Mouse (Mus musculus) cerebellum, adult 2 months (tissue): ENCODE results near the gene Rbp4. TPM values are rescaled to one million over a fixed set of nuclear protein-coding genes. Genes with fewer than 3 reads are reported as not detected.

Experiments
- DNase-seq, 2 experiments: peaks; one replicate each; pipeline ENCODE4 v3.0.0; 2021
- H3K27ac ChIP-seq: fragments of 200-500 bp; 2 replicates; pipeline ENCODE4 v1.5.1; 2012; ENCODE audit warnings: low read length, control low read depth, inconsistent platforms; ENCODE audit not compliant: insufficient read depth
- H3K27me3 ChIP-seq: fragments of 200-500 bp; 2 replicates; pipeline ENCODE4 v1.6.1; 2012; ENCODE audit warnings: inconsistent platforms, mild to moderate bottlenecking, low read length, moderate library complexity; ENCODE audit not compliant: control insufficient read depth, insufficient read depth
- H3K4me1 ChIP-seq: fragments of 200-500 bp; 2 replicates; pipeline ENCODE4 v1.6.1; 2011; ENCODE audit warnings: low read length; ENCODE audit not compliant: control insufficient read depth, insufficient read depth
- H3K4me3 ChIP-seq: fragments of 200-500 bp; replicated peaks from 2 replicates; pipeline ENCODE3; 2011; ENCODE audit warnings: mild to moderate bottlenecking, low read depth, low read length, control low read depth; ENCODE audit not compliant: insufficient read depth
- CTCF ChIP-seq: fragments of 200-500 bp; IDR thresholded peaks from 2 replicates; pipeline ENCODE4 v1.5.1; 2011; ENCODE audit warnings: low read depth, mild to moderate bottlenecking, control low read depth, low read length, moderate library complexity, borderline replicate concordance; ENCODE audit not compliant: insufficient read depth
- POLR2A ChIP-seq: fragments of 200-500 bp; IDR thresholded peaks from 2 replicates; pipeline ENCODE4 v1.6.1; 2011; ENCODE audit warnings: low read length, control low read depth, borderline replicate concordance; ENCODE audit not compliant: insufficient read depth
- WGBS: fragments of 180-500 bp; shearing (Covaris S2); methylation state at CpG from one replicate; pipeline ENCODE4 v1.1.7; 2018; 5-methylcytosine and 5-hydroxymethylcytosine counted together
- polyA plus RNA-seq: library from polyadenylated mRNA; depleted of rRNA; stranded (reverse); fragments of >200 nt; gene quantifications from 2 replicates; pipeline ENCODE4 v1.2.3, GENCODE M21; 2012; rRNA removed

The Rbp4 gene
- 7.9 and 10.9 TPM in 2 replicates for polyA plus RNA-seq

GRCm38 (mm10) chr19:38125219-38125610 is at the start of gene Rbp4:
Gene Rbp4, minus strand, starts transcription at chr19:38125281.
- DNase-seq = no peak
- no peaks in the 10 kb centered on the region; the same call in 1 of the 2 replicates for H3K4me1 ChIP-seq
- H3K27ac ChIP-seq = no peak within 1 kb of the TSS
- H3K27me3 ChIP-seq = peaks cover 3% of the 10 kb centered on the region; the same call in 1 of the 2 replicates
- TF ChIP-seq CTCF = no peak
- no peak for TF ChIP-seq POLR2A
- no peak within 1 kb of the TSS for H3K4me3 ChIP-seq
- 76% methylated on average over 6 of the region's 6 CpGs for WGBS

DNA sequence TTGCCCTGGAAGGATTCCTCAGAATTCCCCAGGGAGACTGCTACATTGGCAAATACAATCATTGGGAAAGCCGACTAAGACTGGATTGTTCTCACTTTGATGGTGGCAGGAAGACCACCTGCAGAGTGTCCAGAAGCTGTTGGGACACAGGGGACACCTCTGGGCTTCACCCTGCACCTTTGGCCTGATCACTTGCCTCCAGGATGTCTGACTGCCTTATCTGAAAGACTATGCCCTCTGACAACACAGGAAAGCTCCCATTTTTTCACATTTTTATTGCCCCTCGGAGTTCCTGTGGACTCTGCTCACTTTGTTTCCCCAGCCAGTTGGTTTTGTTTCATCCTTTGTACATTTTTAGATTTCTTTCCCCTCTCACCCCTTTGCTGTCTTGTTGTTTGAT is 39.6 kb upstream of the Rbp4 start:
- no peaks in the 10 kb centered on the region for H3K27me3 ChIP-seq
- H3K4me1 ChIP-seq = no peaks in the 10 kb centered on the region
- no peak for DNase-seq
- H3K4me3 ChIP-seq = no peak overlapping the region
- TF ChIP-seq CTCF (no peak), POLR2A (no peak)
- WGBS = 33% methylated on average over 2 of the region's 2 CpGs
- H3K27ac ChIP-seq = no peak overlapping the region

DNA sequence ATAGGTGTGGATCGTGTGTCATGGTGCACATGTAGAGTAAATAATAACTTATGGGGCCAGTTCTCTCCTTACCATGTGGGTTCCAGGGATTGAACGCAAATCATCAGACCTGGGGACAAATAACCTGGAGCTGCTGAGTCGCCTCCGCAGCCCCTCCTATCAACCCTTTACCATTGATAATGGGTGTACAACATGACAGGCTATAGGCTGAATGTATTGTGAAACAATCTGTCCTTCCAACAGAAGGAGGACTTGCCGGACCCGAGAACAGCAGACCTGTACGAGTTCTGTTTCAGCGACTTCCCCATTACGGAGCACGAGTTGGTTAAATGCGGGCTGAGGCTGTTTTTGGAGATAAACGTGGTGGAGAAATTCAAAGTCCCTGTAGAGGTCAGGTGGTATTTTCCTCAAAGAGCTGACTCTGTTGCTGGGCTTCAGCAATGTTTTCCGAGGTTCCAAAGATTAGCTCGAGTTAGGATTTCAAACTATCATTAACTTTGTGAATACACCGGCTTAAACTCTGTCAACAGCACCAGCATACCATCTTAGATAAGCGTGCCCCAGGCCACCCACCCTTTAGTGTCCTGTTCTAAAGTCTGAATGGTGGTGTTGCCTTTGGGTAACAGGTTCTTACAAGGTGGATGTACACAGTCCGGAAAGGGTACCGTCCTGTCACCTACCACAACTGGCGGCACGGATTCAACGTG is 36.7 kb upstream of the Rbp4 start:
- no peaks in the 10 kb centered on the region for H3K4me1 ChIP-seq
- WGBS = 95% methylated on average over 21 of the region's 21 CpGs
- TF ChIP-seq CTCF (no peak), POLR2A (no peak)
- no peak overlapping the region for H3K27ac ChIP-seq
- DNase-seq = no peak
- no peak overlapping the region for H3K4me3 ChIP-seq
- no peaks in the 10 kb centered on the region for H3K27me3 ChIP-seq

GRCm38 (mm10) chr19:38156243-38156642 is 31.2 kb upstream of the Rbp4 start:
- Histone ChIP-seq H3K27ac (no peak overlapping the region), H3K27me3 (no peaks in the 10 kb centered on the region), H3K4me3 (no peak overlapping the region), H3K4me1 (no peaks in the 10 kb centered on the region)
- no peak for DNase-seq
- TF ChIP-seq POLR2A = no peak
- no peak for TF ChIP-seq CTCF
- WGBS = 98% methylated on average over 1 of the region's 1 CpGs

- H3K4me1 ChIP-seq = no peaks in the 10 kb centered on the region
- WGBS = 68% methylated on average over 4 of the region's 4 CpGs
- H3K27me3 ChIP-seq = no peaks in the 10 kb centered on the region
- H3K27ac ChIP-seq = no peak overlapping the region
- no peak for TF ChIP-seq POLR2A
- no peak for TF ChIP-seq CTCF
- DNase-seq = no peak
- no peak overlapping the region for H3K4me3 ChIP-seq
Observed at GRCm38 (mm10) chr19:38143540-38144271, 18.6 kb upstream of the Rbp4 start.

GRCm38 (mm10) chr19:38134806-38135205 is 9.7 kb upstream of the Rbp4 start:
- 87% methylated on average over 6 of the region's 6 CpGs for WGBS
- H3K27ac ChIP-seq = no peak overlapping the region
- H3K4me1 ChIP-seq = no peaks in the 10 kb centered on the region
- H3K27me3 ChIP-seq = no peaks in the 10 kb centered on the region
- DNase-seq = no peak
- H3K4me3 ChIP-seq = no peak overlapping the region
- TF ChIP-seq CTCF (no peak), POLR2A (no peak)

GRCm38 (mm10) chr19:38133986-38134385 is 8.9 kb upstream of the Rbp4 start:
- TF ChIP-seq POLR2A = no peak
- TF ChIP-seq CTCF = no peak
- H3K27me3 ChIP-seq = no peaks in the 10 kb centered on the region
- H3K4me1 ChIP-seq = no peaks in the 10 kb centered on the region
- H3K27ac ChIP-seq = no peak overlapping the region
- WGBS = 85% methylated on average over 11 of the region's 11 CpGs
- DNase-seq = no peak
- no peak overlapping the region for H3K4me3 ChIP-seq

GRCm38 (mm10) chr19:38132481-38132880 is 7.4 kb upstream of the Rbp4 start, which contains the start of gene Pde6c:
Gene Pde6c, plus strand, starts transcription at chr19:38132781.
- Histone ChIP-seq H3K27ac (no peak within 1 kb of the TSS), H3K4me3 (no peak within 1 kb of the TSS), H3K4me1 (no peaks in the 10 kb centered on the region), H3K27me3 (no peaks in the 10 kb centered on the region)
- no peak for DNase-seq
- 79% methylated on average over 6 of the region's 6 CpGs for WGBS
- TF ChIP-seq CTCF (no peak), POLR2A (no peak)
